Mouse (Mus musculus): ENCODE measurements around the gene Hrk.
A peak's percentile ranks its signal among the peaks of the same experiment; 100 is the strongest.

Gene Hrk

DNA sequence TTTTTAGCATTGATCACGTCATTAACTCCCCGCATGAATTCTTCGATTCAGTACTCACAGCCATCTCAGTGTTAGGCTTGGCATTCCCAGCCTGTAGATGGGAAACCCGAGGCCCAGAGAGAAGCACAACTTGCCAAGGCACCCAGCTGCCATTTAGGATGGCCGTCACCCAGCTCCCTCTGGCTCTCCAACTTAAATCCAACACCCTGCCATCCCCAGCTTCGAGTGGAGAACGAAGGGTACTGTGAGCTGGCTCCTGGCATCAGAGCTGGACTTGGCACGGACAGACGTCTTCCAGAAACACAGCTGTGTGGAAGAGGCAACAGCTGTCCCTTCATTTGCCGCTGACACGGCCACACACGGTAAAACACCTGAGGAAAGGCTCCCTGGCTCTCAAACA lies at the start of gene Hrk:
Hrk (plus strand) TSS at position 68 of the 400 bp plus-strand sequence.
- peak; percentile 20; the same call in 1 of the 2 replicates for ATAC-seq (ENCODE audit: low TSS enrichment)

DNA sequence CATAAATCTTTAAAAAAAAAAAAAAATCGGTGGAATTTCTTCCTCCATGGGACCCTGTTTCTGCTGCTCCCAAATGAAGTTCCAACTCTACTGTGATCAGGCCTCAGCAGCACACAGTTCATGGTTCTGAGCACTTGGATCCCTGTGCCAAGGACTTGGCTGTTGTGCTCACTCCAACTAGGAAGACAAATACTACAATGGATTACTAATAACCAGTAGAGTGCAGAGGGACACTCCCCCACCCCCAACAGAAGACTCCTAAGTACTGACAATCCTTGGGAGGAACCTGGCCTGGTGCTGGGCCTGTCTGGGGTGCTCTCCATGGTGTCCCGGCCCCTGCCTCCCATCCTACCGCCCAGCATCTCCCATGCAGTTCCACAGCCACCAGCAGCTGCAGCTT lies 46.1 kb upstream of the Hrk start:
- ATAC-seq (ENCODE audit: low TSS enrichment), result no peak

DNA sequence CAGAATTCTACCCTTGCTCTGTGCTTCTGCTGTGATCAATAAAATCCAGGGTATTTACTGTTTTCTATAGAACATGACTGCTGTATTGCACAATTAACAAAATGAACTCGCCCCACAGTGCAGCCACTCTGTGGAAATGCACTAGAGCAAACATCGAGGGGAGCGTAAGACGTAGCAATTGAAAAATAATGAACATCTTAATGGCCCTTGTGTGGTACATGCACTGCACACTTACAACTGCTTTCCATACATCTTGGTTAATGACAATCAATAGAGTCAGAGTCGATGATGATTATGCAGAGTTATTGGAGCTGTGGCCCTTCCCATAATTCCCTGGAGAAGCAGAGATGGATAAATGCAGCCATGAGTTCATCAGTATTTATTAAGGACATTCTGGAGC lies 45.5 kb upstream of the Hrk start:
- no peak for ATAC-seq (ENCODE audit: low TSS enrichment)

DNA sequence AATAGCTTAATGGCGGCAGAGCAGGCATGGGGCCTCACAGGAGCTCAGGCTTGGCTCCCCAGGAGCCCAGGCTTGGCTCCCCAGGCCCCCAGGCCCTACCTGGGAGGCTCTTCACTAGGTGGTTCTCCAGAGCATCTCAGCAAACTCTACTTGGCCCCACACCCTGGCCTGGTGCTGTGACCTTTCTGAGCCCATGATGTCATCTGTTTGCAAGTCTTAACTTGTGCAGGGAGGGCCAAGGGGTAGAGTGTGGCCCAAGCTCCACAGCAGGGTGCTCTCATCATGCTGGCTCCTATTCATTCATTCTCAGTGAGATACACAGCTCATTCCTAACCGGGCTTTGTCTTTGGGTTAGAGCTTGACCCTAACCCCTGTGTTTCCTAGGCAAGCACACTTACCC lies 43.8 kb upstream of the Hrk start:
- ATAC-seq (ENCODE audit: low TSS enrichment), result no peak

DNA sequence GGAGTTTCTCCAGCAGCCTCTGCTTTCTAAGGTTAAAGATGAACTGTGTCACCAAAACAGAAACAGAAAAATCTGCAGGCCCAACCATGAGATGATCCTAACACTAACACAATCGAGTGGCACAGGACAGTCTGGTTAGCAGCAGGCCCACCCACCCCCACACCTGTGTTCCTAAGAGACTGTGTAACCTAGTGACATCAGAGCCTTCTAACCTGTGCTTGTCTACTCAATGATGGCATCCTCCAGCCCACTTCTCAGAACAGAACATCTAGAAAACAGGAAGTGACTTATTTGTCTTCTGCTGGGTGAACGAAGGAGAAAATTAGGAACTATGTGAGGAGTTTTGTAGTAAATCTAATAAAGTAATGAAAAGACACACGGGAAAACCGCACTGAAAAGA lies 42.5 kb upstream of the Hrk start:
- ATAC-seq (ENCODE audit: low TSS enrichment), result no peak

DNA sequence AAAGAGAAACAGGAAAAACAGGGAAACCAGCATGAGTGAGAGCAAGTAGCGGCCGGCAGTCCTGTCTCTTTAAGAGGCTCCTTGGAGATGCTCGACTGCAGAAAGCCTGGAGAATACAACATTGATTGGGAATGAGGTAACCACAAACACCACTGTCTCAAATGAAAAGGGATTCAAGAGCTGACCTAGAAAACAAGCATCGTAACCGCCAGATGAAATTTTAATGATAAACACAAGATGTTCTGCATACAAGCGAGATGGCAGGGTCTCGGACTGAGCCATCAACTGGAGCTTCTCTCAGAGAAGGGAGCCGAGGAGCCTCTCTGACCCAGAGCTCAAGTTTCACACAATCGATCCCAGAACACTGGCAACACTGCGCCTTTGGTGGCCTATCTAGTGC lies 41.4 kb upstream of the Hrk start:
- ATAC-seq (ENCODE audit: low TSS enrichment), result peak; percentile 65

DNA sequence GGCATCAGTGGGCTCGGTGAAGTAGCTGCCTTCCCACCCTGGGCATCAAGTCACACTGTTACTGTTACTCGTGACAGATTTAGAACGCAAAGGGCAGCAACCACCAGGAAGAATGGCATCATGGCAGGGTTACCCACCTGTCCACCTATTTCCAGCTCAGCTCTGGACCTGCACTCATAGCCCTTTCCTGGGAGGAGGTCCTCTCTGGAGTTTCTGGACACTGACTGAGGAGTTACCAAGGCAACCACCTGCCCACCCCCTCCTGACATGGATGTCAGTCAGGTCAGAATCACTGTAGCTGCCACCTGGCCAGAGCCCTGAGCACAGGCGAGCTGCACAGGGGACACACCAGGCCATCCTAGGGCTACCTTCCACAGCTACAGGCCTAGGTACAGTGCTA lies 37.8 kb upstream of the Hrk start:
- ATAC-seq (ENCODE audit: low TSS enrichment), result no peak

DNA sequence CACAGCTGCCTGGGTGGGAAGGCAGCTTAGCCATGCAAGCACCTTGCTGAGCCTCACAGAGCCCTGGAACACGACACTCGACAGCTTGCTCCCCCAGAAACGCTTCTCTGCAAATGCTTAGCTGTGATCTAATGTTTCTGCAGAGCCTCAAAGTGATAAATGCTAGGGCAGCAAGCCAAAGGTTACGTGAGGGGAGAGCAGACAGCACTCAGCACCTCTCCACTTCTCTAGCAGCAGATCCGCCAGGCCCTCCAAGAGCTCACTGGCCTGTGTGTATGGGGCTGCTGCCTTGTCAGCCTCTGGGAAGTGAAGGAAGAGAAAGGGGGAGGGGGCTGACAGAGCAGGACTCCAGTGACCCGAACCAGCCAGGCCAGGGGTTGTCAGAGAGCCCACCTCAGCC lies 36.2 kb upstream of the Hrk start:
- 0 out of 2 replicates have a peak, but pooled peaks have one; percentile 35 for ATAC-seq (ENCODE audit: low TSS enrichment)

DNA sequence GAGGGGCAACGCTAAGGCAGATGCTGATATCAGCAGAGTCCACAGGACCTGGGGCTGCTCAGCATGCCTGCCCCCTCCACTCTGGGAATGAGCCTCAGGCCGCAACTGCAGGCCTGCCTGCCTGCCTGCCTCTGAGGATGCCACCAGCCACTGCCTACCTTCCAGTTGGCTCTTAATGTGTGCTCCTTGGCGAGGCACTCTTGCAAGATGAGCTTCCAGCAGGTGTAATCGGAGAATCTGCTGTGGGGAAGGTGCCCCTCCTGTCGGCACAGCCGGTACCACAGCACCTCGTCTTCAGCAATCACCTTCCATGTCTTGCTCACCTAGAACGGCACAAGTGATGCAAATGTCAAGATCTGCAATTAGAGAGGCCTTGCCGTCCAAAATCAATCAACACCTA lies 35.8 kb upstream of the Hrk start:
- no peak for ATAC-seq (ENCODE audit: low TSS enrichment)

DNA sequence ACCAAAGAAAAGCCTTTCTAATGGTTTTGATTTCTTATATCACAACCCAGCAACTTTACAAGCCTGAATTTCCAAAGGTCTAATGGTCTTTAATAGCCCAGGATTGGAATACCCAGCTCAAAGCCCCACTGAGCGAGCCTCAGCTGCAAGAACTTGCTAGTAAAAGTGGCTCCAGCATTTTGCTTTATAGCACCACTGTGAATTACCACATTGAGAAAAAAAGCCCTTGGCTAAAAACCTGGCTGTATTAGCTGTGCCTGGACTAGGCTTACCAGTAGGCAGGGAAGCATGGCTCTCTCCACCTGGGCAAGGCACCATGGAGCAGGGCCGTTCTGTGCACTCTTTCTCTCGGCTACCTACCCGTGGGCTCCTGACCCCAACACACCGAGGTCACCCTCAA lies 28.1 kb upstream of the Hrk start:
- ATAC-seq (ENCODE audit: low TSS enrichment), result no peak

DNA sequence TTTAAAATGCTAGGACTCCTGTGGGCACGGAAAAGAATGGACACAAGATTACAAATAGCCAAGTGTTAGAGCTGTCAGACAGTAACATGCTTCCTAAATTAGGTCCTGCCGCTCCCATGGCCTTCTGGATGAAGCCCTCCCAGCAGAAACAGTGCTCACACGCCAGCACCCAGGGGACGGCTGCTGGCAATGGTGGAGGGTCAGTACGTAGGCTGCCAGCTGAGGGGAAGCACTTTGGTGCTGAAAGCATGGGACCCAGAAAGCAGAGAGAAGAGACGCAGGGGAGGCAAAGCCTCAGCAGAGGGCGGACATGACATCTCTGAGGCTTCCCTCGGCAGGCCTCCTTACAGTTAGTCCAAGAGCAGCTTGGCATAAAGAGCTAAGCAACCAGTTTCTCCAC lies 24.8 kb upstream of the Hrk start:
- ATAC-seq (ENCODE audit: low TSS enrichment), result no peak

DNA sequence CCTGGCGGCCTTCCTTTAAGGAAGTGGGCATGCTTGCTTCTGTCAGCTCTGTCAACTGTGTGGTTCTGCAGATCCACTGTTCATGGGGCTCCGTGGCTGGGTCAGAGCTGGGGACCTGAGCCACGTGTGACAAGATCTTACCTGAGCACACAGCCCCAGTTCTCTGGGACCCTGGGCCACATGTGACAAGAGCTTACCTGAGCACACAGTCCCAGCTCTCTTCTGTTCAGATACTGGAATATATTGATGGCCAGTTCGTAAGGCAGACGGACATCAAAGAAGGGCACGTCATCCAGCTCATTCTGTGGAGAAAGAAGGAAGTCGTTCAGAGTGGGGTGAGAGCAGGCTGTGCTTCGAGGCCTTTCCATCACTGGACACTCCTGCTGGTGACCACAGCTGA lies 22.0 kb upstream of the Hrk start:
- no peak for ATAC-seq (ENCODE audit: low TSS enrichment)

DNA sequence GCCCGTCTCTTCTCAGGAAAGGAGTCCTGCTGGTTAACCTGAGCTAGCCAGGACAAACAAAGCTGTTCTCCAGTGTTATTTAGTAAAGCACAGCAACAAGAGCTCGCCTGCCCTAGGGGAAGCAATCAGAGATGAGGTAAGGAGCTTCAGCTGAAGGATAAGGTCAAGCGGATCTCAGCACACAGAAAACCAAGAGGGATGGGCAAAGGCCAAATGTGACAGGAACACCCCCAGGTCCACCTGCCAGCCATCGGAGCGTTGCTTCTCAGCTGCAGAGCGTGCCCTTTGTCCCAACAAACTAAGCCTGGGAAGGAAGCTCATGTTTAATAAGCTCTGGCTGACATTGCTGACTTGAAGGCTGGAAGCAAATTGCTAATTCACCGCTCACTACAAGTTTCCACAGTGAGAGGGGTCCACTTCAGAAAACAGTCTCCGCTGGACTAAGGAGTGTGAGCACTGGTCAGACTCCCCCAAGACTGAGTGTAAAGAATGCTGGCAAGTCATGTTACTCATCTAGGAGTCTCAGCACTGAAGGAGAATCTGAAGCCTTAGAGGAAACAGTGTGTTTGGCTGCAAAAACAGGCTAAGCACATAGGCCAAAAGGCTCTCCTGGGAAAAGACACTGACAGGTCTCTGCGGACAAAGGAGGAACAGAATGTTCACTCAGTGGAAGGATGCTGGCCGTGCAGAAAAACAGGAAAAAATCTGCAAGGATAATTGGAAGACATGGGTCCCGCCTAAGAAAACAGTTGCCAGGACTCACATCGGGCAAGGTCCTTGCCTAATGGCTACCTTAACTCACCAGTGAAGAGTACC lies 21.0 kb upstream of the Hrk start:
- no peak for ATAC-seq (ENCODE audit: low TSS enrichment)

DNA sequence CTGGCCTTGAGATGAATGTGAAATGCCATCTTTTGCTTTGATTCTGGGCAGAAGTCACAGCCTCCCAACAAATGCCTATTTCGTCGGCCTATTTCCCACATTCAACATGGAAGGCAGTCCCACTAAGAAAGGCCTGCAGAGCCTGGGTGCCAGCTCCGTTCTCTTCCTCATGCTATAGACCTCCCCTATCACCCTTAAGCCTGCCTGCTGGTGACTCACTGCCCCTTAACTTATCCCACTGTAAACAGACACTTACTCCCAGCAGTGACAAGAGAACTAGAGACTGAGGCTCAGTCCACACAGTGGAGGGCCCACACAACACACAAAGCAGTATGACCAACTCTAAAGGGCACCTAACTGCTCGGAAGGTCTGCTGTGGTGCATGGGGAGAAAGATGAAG lies 20.1 kb upstream of the Hrk start:
- ATAC-seq (ENCODE audit: low TSS enrichment), result no peak

DNA sequence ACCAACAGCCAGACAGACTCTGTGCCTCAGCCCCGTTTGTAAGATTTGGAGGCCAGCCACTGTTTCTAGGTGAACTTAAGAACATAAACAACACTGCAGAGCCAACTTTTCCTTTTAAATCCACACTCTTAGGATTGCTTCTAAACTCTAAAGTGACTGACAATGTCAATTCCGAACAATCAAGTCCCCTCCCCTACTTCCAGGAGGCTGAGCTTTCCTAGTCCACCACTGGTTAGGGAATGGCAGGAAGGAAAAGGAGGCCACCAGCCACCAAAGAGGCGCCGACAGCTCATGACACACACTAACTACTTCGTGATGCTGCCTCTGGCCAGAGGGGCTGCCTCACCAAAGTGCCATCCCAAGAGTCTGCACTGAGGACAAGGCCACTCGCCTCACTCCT lies 19.7 kb upstream of the Hrk start:
- no peak for ATAC-seq (ENCODE audit: low TSS enrichment)

DNA sequence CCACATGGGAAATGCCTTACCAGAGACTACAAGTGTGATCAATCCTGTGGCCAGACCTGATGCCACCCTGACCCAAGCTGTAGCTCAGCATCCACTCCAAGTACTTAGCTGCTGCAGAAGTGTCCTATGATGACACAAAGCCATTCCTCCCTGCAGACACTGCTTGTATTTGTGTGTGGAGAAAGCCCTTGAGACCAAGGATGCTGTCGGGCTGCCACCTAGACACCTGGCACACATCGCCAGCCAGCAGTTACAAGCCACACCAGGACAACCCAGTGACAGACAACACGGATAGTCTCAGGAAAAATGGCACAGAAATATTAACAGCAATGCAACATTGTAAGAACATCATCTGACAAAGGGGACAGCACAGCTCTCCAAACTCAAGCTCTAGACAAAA lies 19.0 kb upstream of the Hrk start:
- ATAC-seq (ENCODE audit: low TSS enrichment), result no peak

DNA sequence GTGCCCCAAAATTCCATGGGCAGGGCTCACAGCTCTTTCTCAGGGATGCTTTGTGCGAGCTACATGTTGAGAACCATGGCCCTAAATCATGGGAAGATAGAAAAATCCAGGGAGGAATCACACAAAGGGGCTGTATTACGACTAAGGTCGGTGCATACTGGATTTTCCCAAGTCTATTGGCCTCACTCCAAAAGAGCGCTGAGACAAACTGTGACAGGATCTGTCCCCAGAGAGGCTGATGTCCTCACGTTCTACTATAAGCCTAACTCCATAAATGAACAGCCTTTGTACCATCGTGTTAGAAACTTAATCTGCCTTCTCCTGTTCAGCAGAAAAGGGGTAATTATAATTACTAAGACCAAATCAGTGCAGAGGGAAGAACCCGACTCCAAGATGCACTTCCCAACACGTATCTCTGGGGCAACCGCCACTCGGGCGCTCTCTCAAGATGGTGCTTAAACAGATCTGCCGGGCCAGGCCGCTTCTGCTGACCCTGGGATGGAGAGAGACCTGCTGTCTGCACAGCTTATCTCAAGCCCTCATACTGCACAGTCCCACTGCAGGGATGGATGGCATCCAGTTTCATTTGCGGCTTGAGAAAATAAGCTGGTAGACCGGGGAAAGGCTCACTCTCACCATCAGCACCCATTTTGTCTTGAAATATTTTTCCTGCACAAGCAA lies 18.3 kb upstream of the Hrk start:
- no peak for ATAC-seq (ENCODE audit: low TSS enrichment)

DNA sequence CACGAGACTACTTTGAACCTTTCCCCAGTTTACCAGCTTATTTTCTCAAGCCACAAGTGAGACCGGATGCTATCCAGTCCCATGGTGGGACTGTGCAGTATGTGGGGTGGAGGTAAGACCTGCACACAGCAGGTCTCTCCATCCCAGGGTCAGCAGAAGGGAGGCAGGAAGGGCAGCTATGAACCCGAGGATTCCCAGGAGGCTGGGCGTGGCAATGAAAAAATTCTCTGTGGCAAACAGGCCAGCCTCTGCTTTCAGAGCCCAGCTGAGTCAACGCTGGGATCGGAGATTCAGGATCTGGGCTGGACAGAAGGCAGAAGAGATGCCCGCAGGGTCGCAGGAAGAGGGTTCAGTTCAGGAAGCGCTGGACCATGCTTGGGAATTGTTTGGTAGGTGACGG lies 17.2 kb upstream of the Hrk start:
- no peak for ATAC-seq (ENCODE audit: low TSS enrichment)

DNA sequence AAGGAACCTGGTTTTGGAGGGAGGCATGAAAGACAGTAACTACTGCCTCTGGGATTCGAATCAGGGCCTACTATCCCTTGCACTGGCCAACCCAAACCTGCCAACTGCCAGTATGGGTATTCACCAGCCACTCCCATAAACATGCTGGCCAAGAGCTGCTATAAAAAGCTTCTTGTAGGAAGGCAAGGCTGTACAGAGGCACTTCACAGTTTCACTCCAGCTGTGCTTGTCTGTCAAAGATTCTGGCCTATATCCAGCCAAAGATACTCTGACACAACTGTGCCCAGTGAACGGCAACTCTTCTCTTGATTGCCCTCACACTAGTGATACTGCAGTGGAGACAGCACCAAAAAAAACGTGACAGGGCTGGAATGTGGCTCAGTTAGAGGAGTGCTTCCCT lies 14.7 kb upstream of the Hrk start:
- no peak for ATAC-seq (ENCODE audit: low TSS enrichment)

DNA sequence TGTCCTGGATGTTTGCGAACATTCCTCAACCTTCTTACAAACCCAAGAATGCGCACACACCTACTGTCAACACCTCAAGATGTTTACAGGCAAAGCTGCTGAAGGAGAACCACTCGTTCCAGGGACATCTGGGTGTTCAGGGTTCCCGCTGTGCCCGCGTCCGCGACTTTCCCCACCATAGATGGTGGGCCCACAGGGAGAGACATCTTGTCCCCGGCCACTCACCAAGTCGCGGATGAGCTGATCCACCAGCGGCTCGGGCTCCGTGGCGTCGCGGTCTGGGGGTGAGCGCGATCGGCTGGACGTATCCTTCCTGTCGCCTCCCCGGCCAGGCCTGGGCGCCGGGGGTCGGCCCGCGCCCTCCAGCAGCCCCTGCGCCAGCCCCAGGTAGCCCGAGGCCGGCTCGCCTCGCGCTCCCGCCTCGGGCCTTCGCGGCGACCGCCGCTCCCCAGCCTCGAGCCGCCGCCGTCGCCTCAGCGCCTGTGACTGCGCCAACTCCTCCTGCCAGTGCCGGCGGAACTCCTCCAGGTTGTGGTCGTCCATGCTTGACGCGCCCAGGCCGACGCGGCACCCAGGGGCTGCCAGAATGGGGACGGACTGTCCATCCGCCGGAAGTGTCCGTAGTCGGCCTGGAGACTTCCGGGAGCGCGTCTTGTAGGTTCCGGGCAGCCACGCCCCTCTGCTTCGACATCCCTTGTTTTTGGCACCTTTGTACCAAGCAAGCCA lies 9.4 kb upstream of the Hrk start, which contains the start of gene Fbxw8:
Fbxw8 (minus strand) TSS at position 626 of the 726 bp plus-strand sequence.
- peak; percentile 91 for ATAC-seq (ENCODE audit: low TSS enrichment)

DNA sequence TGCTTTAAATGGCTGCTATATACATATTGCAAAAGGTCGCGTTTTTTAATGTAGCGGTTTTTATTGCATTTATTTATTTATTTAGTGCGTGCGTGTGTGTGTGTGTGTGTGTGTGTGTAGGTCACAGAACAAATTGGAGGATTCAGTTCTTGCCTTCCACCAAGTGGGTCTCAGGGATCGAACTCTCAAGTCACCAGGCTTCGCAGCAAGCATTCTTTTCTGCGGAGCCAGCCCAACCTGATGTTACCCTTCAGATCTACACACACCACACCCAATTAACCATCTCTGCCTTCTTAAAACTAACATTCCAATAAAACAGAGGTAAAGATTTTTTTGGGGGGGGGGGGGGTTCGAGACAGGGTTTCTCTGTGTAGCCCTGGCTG lies 8.9 kb upstream of the Hrk start:
- ATAC-seq (ENCODE audit: low TSS enrichment), result no peak

DNA sequence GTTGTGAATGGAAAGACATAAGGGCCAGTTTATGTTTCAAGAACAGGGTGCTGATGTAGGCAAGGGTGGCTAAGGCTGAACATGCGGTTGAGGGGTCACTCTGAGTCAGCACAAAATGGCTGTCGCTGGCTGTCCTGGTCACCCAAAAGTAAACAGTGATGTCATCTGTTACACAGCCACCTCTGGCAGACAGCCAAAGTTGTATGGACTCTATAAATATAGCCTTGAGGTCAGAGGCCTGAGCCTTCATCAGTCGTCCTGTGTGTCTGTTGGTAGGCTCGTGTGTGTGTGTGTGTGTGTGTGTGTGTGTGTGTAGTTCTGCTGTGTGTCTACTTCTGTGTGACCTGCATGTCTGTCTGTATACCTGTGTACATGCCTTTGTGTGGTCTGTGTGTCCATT lies 7.5 kb upstream of the Hrk start:
- no peak for ATAC-seq (ENCODE audit: low TSS enrichment)

DNA sequence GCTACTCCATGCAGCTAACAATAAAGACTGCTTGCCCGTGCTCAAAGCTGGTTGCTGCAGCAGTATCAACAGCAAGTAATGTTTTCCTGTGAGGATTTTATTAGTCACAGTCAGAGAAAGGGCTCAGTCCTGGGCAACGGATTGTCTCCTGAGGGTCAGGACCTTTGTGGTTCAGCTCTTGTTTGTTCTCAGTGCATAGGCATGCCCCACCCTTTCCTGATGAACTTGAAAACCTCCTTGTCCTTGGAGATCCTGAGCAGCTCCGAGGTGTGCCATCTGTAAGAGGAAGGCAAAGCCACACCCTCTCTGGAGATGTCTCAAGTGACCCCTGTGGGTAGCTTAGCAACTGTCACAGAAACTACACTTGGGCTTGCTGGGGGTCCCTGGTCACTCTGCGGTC lies 3.8 kb upstream of the Hrk start:
- ATAC-seq (ENCODE audit: low TSS enrichment), result no peak

Data from frontal cortex, adult (tissue).